Mouse (Mus musculus) lung, embryonic 15.5 days (tissue): ENCODE measurements around the gene Fuca2. TPM values are rescaled to one million over a fixed set of nuclear protein-coding genes. Genes with fewer than 3 reads are reported as not detected.
A peak's percentile ranks its signal among the peaks of the same experiment; 100 is the strongest.

Experiments
- ATAC-seq: fragments of 200-750 bp; cut with Nextera tagmentation; 2 replicates; pipeline ENCODE4 v1.8.0; 2017; ENCODE audit warnings: moderate number of reproducible peaks, borderline replicate concordance; ENCODE audit not compliant: low FRiP score, low TSS enrichment; ENCODE audit errors: extremely low read depth
- H3K27ac ChIP-seq: fragments of 300-500 bp; sonication (generic); 2 replicates; pipeline ENCODE4 v1.5.1; 2015; ENCODE audit warnings: moderate library complexity, mild to moderate bottlenecking, inconsistent platforms
- H3K27me3 ChIP-seq: fragments of 300-500 bp; sonication (generic); 2 replicates; pipeline ENCODE4 v1.6.1; 2015; ENCODE audit warnings: inconsistent platforms
- H3K36me3 ChIP-seq: fragments of 300-500 bp; sonication (generic); 2 replicates; pipeline ENCODE4 v1.6.1; 2015; ENCODE audit warnings: inconsistent platforms
- H3K4me1 ChIP-seq: fragments of 300-500 bp; sonication (generic); 2 replicates; pipeline ENCODE4 v1.6.1; 2015; ENCODE audit warnings: inconsistent platforms
- H3K4me2 ChIP-seq: fragments of 300-500 bp; sonication (generic); 2 replicates; pipeline ENCODE4 v1.6.1; 2015; ENCODE audit warnings: inconsistent platforms, mild to moderate bottlenecking, moderate library complexity
- H3K4me3 ChIP-seq: fragments of 300-500 bp; sonication (generic); 2 replicates; pipeline ENCODE4 v1.5.1; 2015; ENCODE audit warnings: mild to moderate bottlenecking, inconsistent platforms
- H3K9ac ChIP-seq: fragments of 300-500 bp; sonication (generic); 2 replicates; pipeline ENCODE4 v1.6.1; 2015; ENCODE audit warnings: inconsistent platforms
- H3K9me3 ChIP-seq: fragments of 300-500 bp; sonication (generic); 2 replicates; pipeline ENCODE4 v1.6.1; 2016; ENCODE audit warnings: inconsistent platforms
- WGBS: fragments of 180-500 bp; shearing (Covaris S2); methylation state at CpG from one replicate; pipeline ENCODE4 v1.1.7; 2015; 5-methylcytosine and 5-hydroxymethylcytosine counted together
- polyA plus RNA-seq: library from polyadenylated mRNA; unstranded; fragments of >200 nt; fragmentation: Nextera tagmentation; extraction: Ambion mirVana; gene quantifications from 2 replicates; pipeline ENCODE4 v1.2.1, GENCODE M21; 2015

The Fuca2 gene
- polyA plus RNA-seq, 1 experiment from 2014 or later: 70.1 TPM

- H3K27ac ChIP-seq: no peak overlapping the region
Measured at GRCm38 (mm10) chr10:13536706-13537105, 37.4 kb downstream of the Fuca2 start.

GRCm38 (mm10) chr10:13539769-13540333 lies 40.5 kb downstream of the Fuca2 start:
- no peak overlapping the region for H3K9ac ChIP-seq
- WGBS: 94% methylated on average over 7 of the region's 7 CpGs
- H3K4me3 ChIP-seq: no peak overlapping the region
- no peak overlapping the region for H3K4me2 ChIP-seq
- H3K27ac ChIP-seq: no peak overlapping the region
- peaks cover 22% of the 10 kb centered on the region for H3K36me3 ChIP-seq
- no peak for ATAC-seq
- no peaks in the 10 kb centered on the region for H3K27me3 ChIP-seq
- no peaks in the 10 kb centered on the region for H3K4me1 ChIP-seq
- H3K9me3 ChIP-seq: no peaks in the 10 kb centered on the region

More at GRCm38 (mm10) chr10:13536706-13537105, 37.4 kb downstream of the Fuca2 start:
- WGBS: 96% methylated on average over 7 of the region's 7 CpGs
- no peak overlapping the region for H3K4me2 ChIP-seq
- H3K4me3 ChIP-seq: no peak overlapping the region
- H3K9ac ChIP-seq: no peak overlapping the region
- ATAC-seq: no peak
- peaks cover 26% of the 10 kb centered on the region for H3K36me3 ChIP-seq
- H3K9me3 ChIP-seq: no peaks in the 10 kb centered on the region
- no peaks in the 10 kb centered on the region for H3K4me1 ChIP-seq
- H3K27me3 ChIP-seq: no peaks in the 10 kb centered on the region

- WGBS: 73% methylated on average over 5 of the region's 5 CpGs
- ATAC-seq: no peak
Measured at GRCm38 (mm10) chr10:13541721-13542120, 42.4 kb downstream of the Fuca2 start.

GRCm38 (mm10) chr10:13552646-13553497 lies 53.5 kb downstream of the Fuca2 start, which contains the start of the genes Adat2 and Pex3:
Gene Adat2 (plus strand): TSS chr10:13552894.
Gene Pex3 (minus strand): TSS chr10:13553142.
- Histone ChIP-seq H3K4me1 (peaks cover 10% of the 10 kb centered on the region; the same call in 1 of the 2 replicates), H3K36me3 (no peaks in the 10 kb centered on the region), H3K4me3 (peak within 1 kb of the TSS; percentile 80), H3K9me3 (no peaks in the 10 kb centered on the region), H3K4me2 (peak within 1 kb of the TSS; percentile 78), H3K9ac (peak within 1 kb of the TSS; percentile 77), H3K27me3 (no peaks in the 10 kb centered on the region), H3K27ac (peak within 1 kb of the TSS; percentile 76)
- ATAC-seq: peak; percentile 97
- under 1% methylated on average over 51 of the region's 51 CpGs for WGBS

More at GRCm38 (mm10) chr10:13541721-13542120, 42.4 kb downstream of the Fuca2 start:
- Histone ChIP-seq H3K4me1 (no peaks in the 10 kb centered on the region), H3K9ac (no peak overlapping the region), H3K36me3 (peaks cover 15% of the 10 kb centered on the region; the same call in 1 of the 2 replicates), H3K4me2 (no peak overlapping the region), H3K9me3 (no peaks in the 10 kb centered on the region), H3K27ac (no peak overlapping the region), H3K4me3 (no peak overlapping the region), H3K27me3 (no peaks in the 10 kb centered on the region)

GRCm38 (mm10) chr10:13553498-13553985 lies 54.2 kb downstream of the Fuca2 start:
- Histone ChIP-seq H3K4me2 (peak overlapping the region; percentile 78), H3K36me3 (no peaks in the 10 kb centered on the region), H3K4me1 (peaks cover 10% of the 10 kb centered on the region; the same call in 1 of the 2 replicates), H3K4me3 (peak overlapping the region; percentile 80), H3K9me3 (no peaks in the 10 kb centered on the region), H3K27me3 (no peaks in the 10 kb centered on the region), H3K27ac (peak overlapping the region; percentile 67; the same call in 1 of the 2 replicates), H3K9ac (peak overlapping the region; percentile 77)
- peak; percentile 20; the same call in 1 of the 2 replicates for ATAC-seq
- 17% methylated on average over 10 of the region's 10 CpGs for WGBS

GRCm38 (mm10) chr10:13554316-13554715 lies 55.0 kb downstream of the Fuca2 start:
- H3K9ac ChIP-seq: no peak overlapping the region
- no peaks in the 10 kb centered on the region for H3K9me3 ChIP-seq
- no peak for ATAC-seq
- H3K4me3 ChIP-seq: no peak overlapping the region
- 85% methylated on average over 1 of the region's 1 CpGs for WGBS
- no peaks in the 10 kb centered on the region for H3K36me3 ChIP-seq
- H3K4me2 ChIP-seq: no peak overlapping the region
- no peak overlapping the region for H3K27ac ChIP-seq
- peaks cover 10% of the 10 kb centered on the region; the same call in 1 of the 2 replicates for H3K4me1 ChIP-seq
- no peaks in the 10 kb centered on the region for H3K27me3 ChIP-seq

GRCm38 (mm10) chr10:13560014-13560674 lies 60.8 kb downstream of the Fuca2 start:
- ATAC-seq: no peak
- Histone ChIP-seq H3K9ac (no peak overlapping the region), H3K4me2 (no peak overlapping the region), H3K4me1 (peaks cover 5% of the 10 kb centered on the region; the same call in 1 of the 2 replicates), H3K27me3 (no peaks in the 10 kb centered on the region), H3K4me3 (no peak overlapping the region), H3K9me3 (no peaks in the 10 kb centered on the region), H3K27ac (no peak overlapping the region), H3K36me3 (peaks cover 5% of the 10 kb centered on the region; the same call in 1 of the 2 replicates)
- WGBS: 88% methylated on average over 13 of the region's 13 CpGs

GRCm38 (mm10) chr10:13564364-13565079 lies 65.2 kb downstream of the Fuca2 start:
- ATAC-seq: peak; percentile 46; the same call in 1 of the 2 replicates
- Histone ChIP-seq H3K9ac (no peak overlapping the region), H3K4me1 (peaks cover 5% of the 10 kb centered on the region; the same call in 1 of the 2 replicates), H3K9me3 (no peaks in the 10 kb centered on the region), H3K27ac (no peak overlapping the region), H3K27me3 (no peaks in the 10 kb centered on the region), H3K4me2 (peak overlapping the region; percentile 46), H3K4me3 (no peak overlapping the region; the same call in 1 of the 2 replicates), H3K36me3 (peaks cover 5% of the 10 kb centered on the region; the same call in 1 of the 2 replicates)
- whole genome bisulfite sequencing: 23% methylated on average over 24 of the region's 24 CpGs

GRCm38 (mm10) chr10:13565080-13565448 lies 65.7 kb downstream of the Fuca2 start:
- peak overlapping the region; percentile 46 for H3K4me2 ChIP-seq
- peaks cover 5% of the 10 kb centered on the region; the same call in 1 of the 2 replicates for H3K36me3 ChIP-seq
- no peaks in the 10 kb centered on the region for H3K27me3 ChIP-seq
- H3K9me3 ChIP-seq: no peaks in the 10 kb centered on the region
- ATAC-seq: no peak
- H3K4me3 ChIP-seq: no peak overlapping the region; the same call in 1 of the 2 replicates
- H3K9ac ChIP-seq: no peak overlapping the region
- H3K27ac ChIP-seq: no peak overlapping the region
- WGBS: 42% methylated on average over 8 of the region's 8 CpGs
- H3K4me1 ChIP-seq: peaks cover 9% of the 10 kb centered on the region; the same call in 1 of the 2 replicates

GRCm38 (mm10) chr10:13566393-13566792 lies 67.1 kb downstream of the Fuca2 start:
- Histone ChIP-seq H3K27ac (no peak overlapping the region), H3K4me1 (peaks cover 9% of the 10 kb centered on the region; the same call in 1 of the 2 replicates), H3K4me2 (no peak overlapping the region), H3K9ac (no peak overlapping the region), H3K36me3 (peaks cover 5% of the 10 kb centered on the region; the same call in 1 of the 2 replicates), H3K4me3 (no peak overlapping the region), H3K27me3 (no peaks in the 10 kb centered on the region), H3K9me3 (no peaks in the 10 kb centered on the region)
- ATAC-seq: no peak
- WGBS: 59% methylated on average over 13 of the region's 13 CpGs
